Mouse (Mus musculus): ENCODE measurements around the gene Rassf2.

DNA sequence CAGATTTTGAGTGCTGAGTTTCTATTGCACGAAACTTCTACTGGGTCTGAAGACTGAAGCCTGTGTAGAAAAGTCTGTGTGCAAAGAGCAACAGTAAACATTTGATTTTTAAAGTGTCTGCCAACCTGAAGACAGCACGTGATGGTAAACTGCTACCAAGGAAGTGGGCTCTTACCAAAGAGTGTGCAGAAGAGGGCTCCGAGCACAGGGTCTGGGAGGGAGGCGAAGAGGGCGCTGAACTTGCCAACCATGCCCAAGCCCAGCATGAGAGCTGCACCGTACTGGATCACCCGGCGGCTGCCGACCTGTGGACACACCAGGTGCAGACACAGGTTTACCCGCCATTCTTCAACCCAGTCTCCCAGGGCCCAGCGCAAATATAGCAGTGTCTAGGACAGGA, 31.8 kb upstream of the Rassf2 start:
- TF ChIP-seq CTCF (IDR thresholded peaks at IDR 0.05; ENCODE audit: borderline replicate concordance, insufficient read depth, low read length) (no peak), POLR2A (IDR thresholded peaks at IDR 0.05; ENCODE audit: low read depth, low read length) (no peak)

Data from embryonic fibroblast, embryonic 13.5 days (primary cell).